Mouse (Mus musculus) bone marrow, adult 2 months (tissue): ENCODE results near the gene Apobec1.

Experiments
- CTCF ChIP-seq: fragments of 200-500 bp; IDR thresholded peaks from 2 replicates; pipeline ENCODE4 v1.5.1; 2011; ENCODE audit warnings: low read length, control low read depth; ENCODE audit not compliant: control insufficient read depth, insufficient read depth
- POLR2A ChIP-seq: fragments of 200-500 bp; IDR thresholded peaks from 2 replicates; pipeline ENCODE4 v1.6.1; 2011; ENCODE audit warnings: low read depth, mild to moderate bottlenecking, control low read depth, low read length, borderline replicate concordance; ENCODE audit not compliant: control insufficient read depth

GRCm38 (mm10) chr6:122534032-122534431, 68.2 kb downstream of the Apobec1 start:
- TF ChIP-seq CTCF (no peak), POLR2A (no peak)
